Mouse (Mus musculus) CH12.LX (cell line): ENCODE data around the gene Ank2. TPM values are rescaled to one million over a fixed set of nuclear protein-coding genes. Genes with fewer than 3 reads are reported as not detected.

Experiments
- DNase-seq: peaks from one replicate; pipeline ENCODE4 v3.0.0-alpha.2; 2013; ENCODE audit errors: extremely low read depth
- H3K27ac ChIP-seq: 2 replicates; pipeline ENCODE4 v1.5.1; 2012; ENCODE audit warnings: low read depth, mild to moderate bottlenecking, control low read depth, moderate library complexity; ENCODE audit not compliant: insufficient read depth
- H3K27me3 ChIP-seq: replicated peaks from 2 replicates; pipeline ENCODE3; 2012; ENCODE audit warnings: inconsistent platforms
- H3K36me3 ChIP-seq, 2 experiments: replicated peaks in 1 of 2; 2 replicates each; pipeline versions ENCODE3 to v1.6.1; 2012; ENCODE audit warnings: inconsistent platforms in 1 of 2, low read length in 1 of 2, mild to moderate bottlenecking in 1 of 2, mixed read lengths in 1 of 2, moderate library complexity in 1 of 2; ENCODE audit not compliant: control insufficient read depth in 1 of 2, insufficient read depth in 1 of 2
- H3K4me1 ChIP-seq, 2 experiments: 2 replicates each; pipeline ENCODE4 v1.6.1; 2012; ENCODE audit warnings: inconsistent platforms in 1 of 2, moderate library complexity in 1 of 2; ENCODE audit not compliant: insufficient read depth in 2 of 2, control insufficient read depth in 1 of 2
- H3K4me2 ChIP-seq: 2 replicates; pipeline ENCODE4 v1.6.1; 2012; ENCODE audit warnings: low read depth, mild to moderate bottlenecking, control low read depth; ENCODE audit not compliant: poor library complexity, insufficient read depth, severe bottlenecking
- H3K4me3 ChIP-seq, 3 experiments: fragments of 150-350 bp in 1 of 3; sonication (generic) in 1 of 3; replicated peaks in 1 of 3; 2 replicates each; pipeline versions ENCODE3 to v1.5.1; 2011 to 2012; ENCODE audit warnings: low read depth in 2 of 3, low read length in 2 of 3, mild to moderate bottlenecking in 2 of 3, moderate library complexity in 2 of 3, control low read depth in 1 of 3, improper control_type of control experiment in 1 of 3, inconsistent platforms in 1 of 3, mixed read lengths in 1 of 3; ENCODE audit not compliant: poor library complexity in 1 of 3
- H3K79me2 ChIP-seq: replicated peaks from 2 replicates; pipeline ENCODE4 v1.6.1; 2012; ENCODE audit warnings: mild to moderate bottlenecking, moderate library complexity; ENCODE audit not compliant: control insufficient read depth, poor library complexity, insufficient read depth, severe bottlenecking; ENCODE audit errors: extremely low read depth
- H3K9ac ChIP-seq: 2 replicates; pipeline ENCODE4 v1.6.1; 2012; ENCODE audit warnings: low read depth, mild to moderate bottlenecking, control low read depth, moderate library complexity; ENCODE audit not compliant: insufficient read depth
- H3K9me3 ChIP-seq: replicated peaks from 2 replicates; pipeline ENCODE3; 2012; ENCODE audit warnings: low read length, inconsistent platforms, mixed read lengths
- CHD1 ChIP-seq: IDR thresholded peaks from 2 replicates; pipeline ENCODE4 v1.6.1; 2012; ENCODE audit warnings: low read depth, low read length, improper control_type of control experiment, inconsistent platforms
- CTCF ChIP-seq, 2 experiments: IDR thresholded peaks in 1 of 2; conservative IDR thresholded peaks in 1 of 2; 2 replicates each; pipeline ENCODE4 v1.5.1; 2011 to 2012; ENCODE audit warnings: low read depth in 2 of 2, low read length in 2 of 2, improper control_type of control experiment in 1 of 2, inconsistent platforms in 1 of 2, mild to moderate bottlenecking in 1 of 2, moderate library complexity in 1 of 2
- E2F4 ChIP-seq: IDR thresholded peaks from 2 replicates; pipeline ENCODE4 v1.6.1; 2011; ENCODE audit warnings: low read depth, low read length, improper control_type of control experiment; ENCODE audit not compliant: insufficient replicate concordance
- EP300 ChIP-seq: IDR thresholded peaks from 2 replicates; pipeline ENCODE4 v1.6.1; 2011; ENCODE audit warnings: low read length, improper control_type of control experiment
- GABPA ChIP-seq: IDR thresholded peaks from 2 replicates; pipeline ENCODE4 v1.6.1; 2012; ENCODE audit warnings: low read depth, low read length, improper control_type of control experiment, inconsistent platforms; ENCODE audit not compliant: insufficient replicate concordance
- HCFC1 ChIP-seq: IDR thresholded peaks from 2 replicates; pipeline ENCODE4 v1.6.1; 2012; ENCODE audit warnings: low read depth, mild to moderate bottlenecking, inconsistent platforms, low read length, improper control_type of control experiment
- IRF4 ChIP-seq: IDR thresholded peaks from 2 replicates; pipeline ENCODE4 v1.6.1; 2014; ENCODE audit warnings: low read depth, mild to moderate bottlenecking, inconsistent platforms, low read length, improper control_type of control experiment
- JUN ChIP-seq: IDR thresholded peaks from 2 replicates; pipeline ENCODE4 v1.6.1; 2011; ENCODE audit warnings: low read depth, mild to moderate bottlenecking, low read length, improper control_type of control experiment, moderate library complexity; ENCODE audit not compliant: insufficient read depth
- KAT2A ChIP-seq: IDR thresholded peaks from 2 replicates; pipeline ENCODE4 v1.6.1; 2012; ENCODE audit warnings: low read length, improper control_type of control experiment, inconsistent platforms; ENCODE audit not compliant: insufficient replicate concordance
- MAFK ChIP-seq: IDR thresholded peaks from 2 replicates; pipeline ENCODE4 v1.6.1; 2011; ENCODE audit warnings: low read length, improper control_type of control experiment; ENCODE audit not compliant: insufficient replicate concordance
- MAZ ChIP-seq: IDR thresholded peaks from 2 replicates; pipeline ENCODE4 v1.6.1; 2012; ENCODE audit warnings: low read depth, mild to moderate bottlenecking, inconsistent platforms, low read length, improper control_type of control experiment, moderate library complexity
- MEF2A ChIP-seq: IDR thresholded peaks from 2 replicates; pipeline ENCODE4 v1.6.1; 2014; ENCODE audit warnings: low read depth, mild to moderate bottlenecking, inconsistent platforms, low read length, improper control_type of control experiment, borderline replicate concordance
- MYC ChIP-seq: IDR thresholded peaks from 2 replicates; pipeline ENCODE4 v1.6.1; 2011; ENCODE audit warnings: low read depth, mild to moderate bottlenecking, improper control_type of control experiment, low read length
- NELFE ChIP-seq: IDR thresholded peaks from 2 replicates; pipeline ENCODE4 v1.6.1; 2011; ENCODE audit warnings: low read depth, low read length, improper control_type of control experiment
- NRF1 ChIP-seq: IDR thresholded peaks from 2 replicates; pipeline ENCODE4 v1.6.1; 2014; ENCODE audit warnings: low read depth, mild to moderate bottlenecking, inconsistent platforms, low read length, improper control_type of control experiment, moderate library complexity
- PAX5 ChIP-seq: IDR thresholded peaks from 2 replicates; pipeline ENCODE4 v1.6.1; 2012; ENCODE audit warnings: low read length, inconsistent platforms, mixed read lengths
- POLR2AphosphoS2 ChIP-seq: IDR thresholded peaks from 2 replicates; pipeline ENCODE4 v1.6.1; 2011; ENCODE audit warnings: low read depth, low read length, improper control_type of control experiment
- RAD21 ChIP-seq: IDR thresholded peaks from 2 replicates; pipeline ENCODE4 v1.6.1; 2011; ENCODE audit warnings: low read depth, mild to moderate bottlenecking, low read length, improper control_type of control experiment, moderate library complexity
- SIN3A ChIP-seq: IDR thresholded peaks from 2 replicates; pipeline ENCODE4 v1.6.1; 2012; ENCODE audit warnings: low read length, improper control_type of control experiment, inconsistent platforms
- SMC3 ChIP-seq: IDR thresholded peaks from 2 replicates; pipeline ENCODE4 v1.6.1; 2011; ENCODE audit warnings: low read depth, low read length, improper control_type of control experiment
- TBP ChIP-seq: conservative IDR thresholded peaks from 2 replicates; pipeline ENCODE4 v1.6.1; 2011; ENCODE audit warnings: low read depth, low read length, improper control_type of control experiment
- UBTF ChIP-seq: IDR thresholded peaks from 2 replicates; pipeline ENCODE4 v1.6.1; 2012; ENCODE audit warnings: low read depth, mild to moderate bottlenecking, inconsistent platforms, low read length, improper control_type of control experiment, moderate library complexity
- USF2 ChIP-seq: conservative IDR thresholded peaks from 2 replicates; pipeline ENCODE4 v1.6.1; 2011; ENCODE audit warnings: low read depth, low read length, improper control_type of control experiment
- ZC3H11A ChIP-seq: IDR thresholded peaks from 2 replicates; pipeline ENCODE4 v1.6.1; 2012; ENCODE audit warnings: low read depth, mild to moderate bottlenecking, inconsistent platforms, low read length, improper control_type of control experiment
- ZKSCAN1 ChIP-seq: IDR thresholded peaks from 2 replicates; pipeline ENCODE4 v1.6.1; 2012; ENCODE audit warnings: low read depth, inconsistent platforms, low read length, improper control_type of control experiment, borderline replicate concordance
- dilution Hi-C: fragments of 300-500 bp; cut with MboI; formaldehyde crosslinking; loops from 2 replicates; pipeline ENCODE4 v1.14.3; 2020; ENCODE audit warnings: low sequenced_read_pairs; ENCODE audit not compliant: extremely low pct_unique_long_range_greater_than_20kb, extremely low pct_ligation_motif_present
- in situ Hi-C: fragments of 300-500 bp; cut with MboI; formaldehyde crosslinking; loops from 3 replicates; pipeline ENCODE4 v1.14.3; 2019; ENCODE audit warnings: low sequenced_read_pairs, low pct_ligation_motif_present, low pct_unique_long_range_greater_than_20kb, mixed read lengths
- polyA plus RNA-seq: library from polyadenylated mRNA; unstranded; fragments of >175 nt; gene quantifications from 2 replicates; pipeline ENCODE4 v1.2.1, GENCODE M21; 2012; ENCODE audit warnings: low read depth; ENCODE audit not compliant: insufficient read length
- total RNA-seq, 2 experiments: library from RNA; depleted of rRNA; stranded (reverse); fragments of 300-350 nt in 1 of 2; fragments of >200 nt in 1 of 2; gene quantifications; 2 replicates each; pipeline ENCODE4 v1.2.3; 2012 to 2014

Ank2 gene
- total and polyA plus RNA-seq, 3 experiments = 3.9 to 20.9 (median 12.2) TPM

DNA sequence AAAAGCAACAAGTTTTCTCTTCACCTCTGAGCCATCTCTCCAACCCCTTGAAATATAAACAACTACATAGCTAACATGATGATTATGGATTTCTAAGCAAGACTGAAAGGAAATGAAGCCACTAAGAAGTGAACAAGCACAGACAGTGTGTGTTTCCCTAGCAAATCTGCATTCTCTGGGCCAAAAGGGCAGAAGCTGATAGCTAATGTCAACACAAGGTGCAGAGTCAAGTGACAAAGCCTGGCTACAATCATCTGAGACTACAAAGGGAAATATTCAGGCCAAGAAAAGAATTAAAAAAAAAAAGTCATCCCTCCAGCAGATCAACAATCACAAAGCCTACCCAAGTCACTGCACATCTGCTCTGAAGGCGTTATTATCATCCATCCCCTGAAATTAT lies 330.0 kb downstream of the Ank2 start:
- Histone ChIP-seq H3K27ac (no peak overlapping the region), H3K9me3 (no peaks in the 10 kb centered on the region), H3K4me1 (0 out of 4 replicates have a peak, but pooled peaks cover 0 to 2% of the 10 kb centered on the region in 2 experiments), H3K9ac (no peak overlapping the region), H3K4me2 (no peak overlapping the region), H3K27me3 (no peaks in the 10 kb centered on the region), H3K79me2 (no peaks in the 10 kb centered on the region), H3K4me3 (no peak overlapping the region), H3K36me3 (no peaks in the 10 kb centered on the region)
- no peak for DNase-seq
- in situ Hi-C loops = no loop called here
- no peak for TF ChIP-seq KAT2A
- TF ChIP-seq UBTF = no peak
- no peak for TF ChIP-seq SIN3A
- no peak for TF ChIP-seq GABPA
- TF ChIP-seq MAZ = no peak
- TF ChIP-seq PAX5 = no peak
- no peak for TF ChIP-seq ZKSCAN1
- TF ChIP-seq RAD21 = no peak
- TF ChIP-seq NELFE = no peak
- TF ChIP-seq NRF1 = no peak
- no peak for TF ChIP-seq HCFC1
- TF ChIP-seq POLR2AphosphoS2 = no peak
- TF ChIP-seq MYC = no peak
- TF ChIP-seq CTCF (conservative IDR thresholded peaks at IDR 0.05 in 1 of 2, IDR thresholded peaks at IDR 0.05 in 1 of 2; ENCODE audit: low read depth in 2 of 2, low read length in 2 of 2) = no peak
- no peak for TF ChIP-seq CHD1
- dilution Hi-C loops = no loop called here

DNA sequence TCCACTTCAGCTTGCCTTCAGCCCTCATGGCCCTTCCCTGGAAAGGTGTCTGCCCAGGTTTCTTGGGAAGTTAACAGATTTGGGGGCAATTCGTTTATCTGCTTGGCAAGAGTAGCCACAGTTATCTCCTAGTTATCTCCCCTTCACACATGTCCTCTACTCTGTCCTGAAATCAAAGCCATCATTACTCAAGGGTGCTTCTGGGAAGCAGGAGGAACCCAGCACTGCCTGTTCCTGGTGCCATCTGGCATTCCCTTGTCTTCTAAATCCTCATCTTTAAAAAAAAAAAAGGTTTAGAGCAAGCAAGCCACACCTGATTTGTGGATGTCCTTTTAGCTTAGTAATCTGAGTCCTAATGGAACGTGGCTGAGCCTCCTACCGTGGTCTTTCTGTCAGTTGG lies 335.4 kb downstream of the Ank2 start:
- Histone ChIP-seq H3K36me3 (no peaks in the 10 kb centered on the region), H3K79me2 (no peaks in the 10 kb centered on the region), H3K9me3 (no peaks in the 10 kb centered on the region), H3K4me2 (no peak overlapping the region), H3K4me1 (0 out of 4 replicates have a peak, but pooled peaks cover 0 to 2% of the 10 kb centered on the region in 2 experiments), H3K9ac (no peak overlapping the region), H3K27me3 (no peaks in the 10 kb centered on the region), H3K27ac (no peak overlapping the region), H3K4me3 (no peak overlapping the region)
- dilution Hi-C loops = no loop called here
- TF ChIP-seq ZKSCAN1 = no peak
- TF ChIP-seq RAD21 = no peak
- no peak for TF ChIP-seq CHD1
- TF ChIP-seq NELFE = no peak
- no peak for TF ChIP-seq PAX5
- TF ChIP-seq MEF2A = no peak
- no peak for TF ChIP-seq E2F4
- no peak for TF ChIP-seq JUN
- TF ChIP-seq IRF4 = no peak
- TF ChIP-seq EP300 = no peak
- no peak for TF ChIP-seq ZC3H11A
- no peak for TF ChIP-seq USF2
- TF ChIP-seq TBP = no peak
- TF ChIP-seq HCFC1 = no peak
- no peak for TF ChIP-seq MAFK
- TF ChIP-seq MAZ = no peak
- TF ChIP-seq SIN3A = no peak
- no peak for TF ChIP-seq CTCF (conservative IDR thresholded peaks at IDR 0.05 in 1 of 2, IDR thresholded peaks at IDR 0.05 in 1 of 2; ENCODE audit: low read depth in 2 of 2, low read length in 2 of 2)
- no peak for TF ChIP-seq SMC3
- TF ChIP-seq POLR2AphosphoS2 = no peak
- in situ Hi-C loops = no loop called here
- DNase-seq = no peak
